Comparison of ENCODE assay signal across 8 mouse cellular contexts in the genomic region with DNA sequence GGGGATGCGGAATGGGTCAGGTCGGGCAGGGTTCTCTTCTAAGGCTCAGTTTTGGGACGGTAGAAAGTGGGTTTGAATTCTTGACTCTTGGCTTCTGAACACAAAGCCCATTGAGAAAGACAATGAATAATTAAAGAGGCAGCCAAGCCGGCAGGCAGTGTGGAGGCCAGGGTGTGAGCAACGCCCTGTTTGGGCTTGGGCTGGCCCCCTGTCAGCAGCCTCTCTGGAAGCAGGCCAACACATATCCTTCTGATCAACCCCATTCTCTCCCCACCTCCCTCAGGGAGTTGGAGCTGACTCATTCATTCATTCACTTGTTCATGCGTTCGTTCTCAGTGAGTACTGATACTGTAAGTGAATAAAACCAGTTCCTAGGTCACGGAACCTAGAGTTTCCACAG. TPM values are rescaled to one million over a fixed set of nuclear protein-coding genes. Genes with fewer than 3 reads are reported as not detected.
DNase-seq lines count a peak whose midpoint lies in the region; ATAC-seq lines count a peak whose summit lies in the region.

No protein-coding gene starts in this region.

- H3K4me1 ChIP-seq in heart, embryonic 14.5 days (ENCODE audit: control insufficient read depth in 2 of 2, insufficient read depth in 2 of 2, low read length in 2 of 2): peaks cover 69 to 96% of the 10 kb centered on the region in 2 experiments

- H3K27me3 ChIP-seq in heart, embryonic 14.5 days (ENCODE audit: control insufficient read depth, insufficient read depth, low read length): no peaks in the 10 kb centered on the region

- peak overlapping the region; percentile 22; the same call in 1 of the 2 replicates for H3K4me2 ChIP-seq in heart, embryonic 14.5 days (ENCODE audit: low read length)

- peaks cover 2% of the 10 kb centered on the region; the same call in 1 of the 2 replicates for H3K36me3 ChIP-seq in heart, embryonic 14.5 days (ENCODE audit: control insufficient read depth, insufficient read depth, low read length)

- H3K27ac ChIP-seq in heart, embryonic 14.5 days (replicated peaks in 1 of 2; ENCODE audit: control insufficient read depth in 1 of 2, insufficient read depth in 1 of 2, low read depth in 2 of 2, low read length in 2 of 2): peak overlapping the region in 1 of 2 experiments; percentile 45; a peak in 3 of 4 replicates

- peak; percentile 47 for DNase-seq in layer of hippocampus, adult 9-11 months
- DNase-seq in layer of hippocampus, postnatal 36 days: no peak
- DNase-seq in adipocyte (ENCODE audit: low spot score) (peak; percentile 48), liver (no peak)
- DNase-seq in lung, postnatal 4 days: peak; percentile 63 to 74
- no peak for DNase-seq in cerebellum, adult 9-10 months
- DNase-seq in thymus, postnatal 36 days: no peak

- no peaks in the 10 kb centered on the region for H3K9me3 ChIP-seq in heart, embryonic 14.5 days (ENCODE audit: control insufficient read depth, low read length)

- no peak overlapping the region for H3K4me3 ChIP-seq in heart, embryonic 14.5 days (ENCODE audit: control insufficient read depth in 1 of 2, insufficient read depth in 1 of 2, low read depth in 1 of 2, low read length in 2 of 2)

- H3K9ac ChIP-seq in heart, embryonic 14.5 days (ENCODE audit: low read length): no peak overlapping the region

- 25% methylated on average over 8 of the region's 8 CpGs for WGBS in heart, embryonic 14.5 days

- no peak for ATAC-seq in heart, embryonic 14.5 days (ENCODE audit: insufficient number of reproducible peaks, insufficient read depth, low FRiP score, low read depth)

RNA-seq across cellular contexts. Expression of a gene that starts 36.7 kb away (rescaled TPM):
- total RNA-seq in layer of hippocampus, postnatal 36 days (2021): 100 to 1,000 TPM in 1 of 2 experiments, 10 to 100 TPM in 1; 97.5 to 106 TPM
- polyA plus RNA-seq in heart, embryonic 14.5 days (2014; fragmentation: Nextera tagmentation; extraction: Ambion mirVana): 38.7 and 42.7 TPM in 2 replicates

Comparison
In these comparisons a context has a peak if more than half of its experiments do, and no peak if none do; other contexts are left out.
1. DNase-seq: peak in layer of hippocampus, adult 9-11 months (single experiment), adipocyte (single experiment) and lung, postnatal 4 days (2 of 2); none in layer of hippocampus, postnatal 36 days (0 of 2), liver (single experiment), cerebellum, adult 9-10 months (single experiment) and thymus, postnatal 36 days (0 of 2).